Mouse (Mus musculus): ENCODE measurements around the gene Vcp. TPM values are rescaled to one million over a fixed set of nuclear protein-coding genes. Genes with fewer than 3 reads are reported as not detected.

The Vcp gene
- polyA plus RNA-seq (2012; rRNA removed): 139 and 143 TPM in 2 replicates

DNA sequence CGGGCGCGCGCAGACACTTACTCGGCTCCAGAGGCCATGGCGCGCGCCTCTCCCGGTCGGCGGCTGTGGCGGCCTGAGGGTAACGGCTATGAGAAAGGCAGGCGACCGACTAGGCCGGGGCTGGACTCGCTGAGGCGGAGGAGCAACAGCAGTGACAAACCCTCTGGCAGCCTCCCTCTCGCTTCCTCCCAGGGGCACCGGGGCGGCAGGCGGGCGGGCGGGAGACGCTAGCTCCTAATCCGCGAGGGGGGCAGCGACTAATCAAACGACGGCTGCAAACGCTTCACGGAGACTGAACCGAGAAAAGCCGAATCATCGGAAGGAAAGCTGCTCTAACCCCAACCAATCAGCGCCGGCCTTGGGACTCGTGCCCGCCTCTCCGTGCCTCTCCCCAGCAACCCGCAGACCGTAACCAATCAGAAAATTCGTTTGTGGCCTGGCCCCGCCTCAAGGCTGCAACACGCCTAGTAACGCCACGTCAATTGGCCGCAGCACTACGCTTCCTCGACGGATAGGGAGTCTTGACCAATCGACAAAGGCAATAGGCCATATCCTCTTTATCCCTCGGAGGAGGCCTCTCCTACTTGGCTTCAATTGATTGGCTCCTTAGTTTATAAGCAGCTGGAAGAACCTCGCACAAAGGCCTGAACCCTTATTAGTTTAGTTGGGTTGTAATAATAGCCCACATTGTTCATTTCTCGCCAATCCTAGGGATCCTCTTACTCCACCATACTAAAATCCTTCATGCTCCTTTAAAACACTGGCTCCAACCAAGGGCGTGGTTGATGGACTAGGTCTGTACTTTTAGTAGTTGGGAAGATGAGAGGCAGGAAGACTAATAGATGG is at the start of gene Vcp:
TSS of gene Vcp (minus strand) at position 367 of the 846 bp plus-strand sequence.

DNA sequence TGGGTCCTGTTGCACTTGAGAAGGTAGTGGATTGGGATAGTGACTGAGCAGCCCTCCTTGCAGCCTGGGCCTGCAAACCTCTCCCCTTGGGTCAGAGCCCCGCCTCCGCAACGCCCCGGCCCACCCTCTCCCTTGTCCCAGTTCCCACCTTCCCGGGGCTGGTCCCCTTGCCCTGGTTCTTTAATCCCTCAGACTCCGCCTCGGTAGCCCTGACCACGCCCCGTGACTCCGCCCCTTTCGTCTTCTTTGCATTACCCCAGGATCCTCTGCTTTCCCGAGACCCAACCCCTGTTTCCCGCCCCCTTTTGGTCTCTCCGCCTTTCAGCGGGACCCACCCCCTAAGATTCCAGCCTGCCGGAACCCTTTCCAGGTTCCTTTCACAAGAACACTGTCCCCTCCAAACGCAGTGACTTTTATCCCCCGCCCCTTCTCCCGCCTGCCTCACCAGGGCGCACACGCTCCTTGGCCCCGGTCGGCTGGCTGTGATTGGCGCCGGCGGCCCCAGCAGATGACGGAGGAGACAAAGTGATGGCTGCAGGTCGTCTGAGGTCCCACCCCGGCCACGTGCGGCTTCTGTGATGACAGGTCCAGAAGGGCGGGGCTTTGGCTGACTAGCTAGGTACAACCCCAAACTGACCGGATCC is 45.5 kb upstream of the Vcp start, which contains the start of gene Fam214b:
TSS of gene Fam214b (minus strand) at position 562 of the 644 bp plus-strand sequence.

DNA sequence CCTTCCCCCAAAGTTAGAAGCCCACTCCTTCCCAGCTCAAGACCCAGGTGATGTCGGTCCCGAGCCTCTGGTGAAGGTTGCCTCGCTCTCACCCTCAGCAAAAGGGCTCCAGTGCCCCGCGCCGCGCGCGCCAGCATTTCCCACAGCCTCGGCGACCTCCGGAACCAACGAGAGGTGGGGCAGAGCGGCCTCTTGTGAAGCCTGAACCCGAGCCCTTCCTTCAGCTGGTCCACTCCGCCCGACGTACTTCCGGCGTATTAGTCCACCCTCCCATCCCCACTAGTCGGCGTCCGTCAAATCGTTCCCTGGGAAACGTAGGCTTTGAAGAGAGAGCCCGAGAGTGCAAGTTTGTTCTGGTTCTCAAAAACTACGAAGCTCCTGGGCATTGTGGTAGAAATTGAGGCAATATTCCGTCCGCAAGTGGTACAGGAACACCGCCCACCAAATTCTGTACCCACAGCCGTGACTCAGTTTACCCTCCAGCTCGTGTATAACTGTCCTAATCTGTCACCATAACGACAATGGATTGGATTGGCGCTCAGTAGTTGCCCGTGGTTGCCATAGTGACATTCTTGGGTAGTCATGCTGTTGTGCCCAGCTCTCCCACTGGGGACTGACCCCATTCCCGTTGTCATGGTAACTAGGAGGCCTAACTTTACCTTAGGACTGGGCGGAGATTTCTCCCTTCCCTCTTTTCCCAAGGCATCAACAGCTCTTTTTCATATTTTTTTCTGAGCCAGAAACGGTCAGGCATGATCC is 31.1 kb upstream of the Vcp start, which contains the start of gene Stoml2:
TSS of gene Stoml2 (minus strand) at position 474 of the 759 bp plus-strand sequence.

DNA sequence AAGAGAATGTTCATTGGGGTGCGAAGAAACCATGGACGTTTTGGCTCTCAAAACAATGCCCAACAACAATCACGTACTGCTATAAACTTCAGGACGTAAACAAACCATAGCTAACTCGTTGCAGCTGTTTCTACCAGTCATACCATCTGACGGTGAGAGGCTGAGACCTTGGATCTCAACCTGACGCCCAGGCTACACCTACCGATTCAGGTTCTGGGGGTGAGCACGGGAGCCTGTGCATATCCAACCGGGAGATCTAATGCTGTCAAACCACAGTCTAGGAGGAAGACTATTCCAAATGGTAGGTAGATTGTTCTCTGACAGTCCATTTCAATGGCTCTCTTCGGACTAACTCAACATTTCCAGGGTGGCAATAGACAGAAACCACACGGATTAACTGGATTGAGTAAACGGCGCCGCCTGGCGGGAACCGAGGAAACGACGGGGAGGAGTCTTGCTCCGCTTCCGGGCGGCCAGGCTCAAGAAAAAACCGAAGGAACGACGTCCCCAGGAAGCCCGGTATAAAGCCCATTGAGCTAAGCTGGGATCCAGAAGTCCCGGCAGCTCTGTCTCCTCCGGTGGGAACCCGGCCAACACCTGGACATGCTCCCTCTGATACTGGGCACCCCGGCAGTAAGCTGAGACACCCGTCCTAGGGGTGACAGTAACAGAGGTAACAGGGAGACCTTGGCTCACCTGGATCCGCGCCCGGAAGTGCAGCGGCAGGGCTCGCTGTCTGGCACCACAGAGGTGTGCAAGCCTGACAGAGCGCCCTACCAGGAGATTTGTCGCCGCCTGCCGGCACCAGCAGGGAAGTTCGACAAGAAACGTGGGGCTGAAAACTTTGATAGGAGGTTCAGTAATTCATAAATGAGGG is 25.0 kb upstream of the Vcp start, which contains the start of gene Pigo:
TSS of gene Pigo (minus strand) at position 736 of the 877 bp plus-strand sequence.

DNA sequence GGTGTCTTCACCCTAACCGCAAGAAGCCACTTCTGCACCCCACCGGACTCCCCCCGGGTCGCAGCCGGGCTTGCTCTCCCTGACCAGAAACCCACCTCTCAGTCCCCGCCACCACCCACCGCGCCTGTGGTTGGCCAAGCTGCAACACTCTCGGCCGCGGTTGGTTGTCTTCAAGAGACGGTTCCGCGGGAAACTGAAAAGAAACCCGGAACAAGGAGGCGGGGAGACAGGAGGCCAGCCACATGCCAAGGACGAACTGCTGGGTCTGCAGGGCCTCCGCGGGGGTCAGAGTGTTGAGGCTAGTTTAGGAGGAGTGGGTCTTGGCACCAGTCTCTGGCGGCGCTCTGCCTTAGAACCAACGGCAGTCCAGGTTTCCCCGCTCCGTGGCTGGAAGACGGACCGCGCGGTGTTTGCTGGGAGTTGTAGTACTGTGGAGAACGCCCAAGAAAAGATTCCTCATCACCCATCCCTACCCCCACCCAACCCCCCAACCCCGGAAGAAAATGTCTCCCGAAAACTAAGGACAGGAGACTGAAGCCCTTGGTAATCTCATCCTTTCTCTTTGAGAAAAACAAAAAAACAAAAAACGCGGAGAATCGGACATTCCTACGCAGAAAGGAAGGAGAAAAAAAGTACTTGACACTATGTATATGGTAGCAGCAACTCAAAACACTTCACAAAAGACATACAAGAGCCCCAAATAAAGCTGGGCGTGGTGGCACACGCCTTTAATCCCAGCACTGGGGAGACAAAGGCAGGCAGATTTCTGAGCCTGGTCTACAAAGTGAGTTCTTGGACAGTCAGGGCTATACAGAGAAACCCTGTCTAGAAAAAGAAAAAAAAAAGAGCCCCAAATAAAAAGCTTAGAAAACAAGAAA is 10.1 kb upstream of the Vcp start, which contains the start of gene Fancg:
TSS of gene Fancg (minus strand) at position 346 of the 878 bp plus-strand sequence.

DNA sequence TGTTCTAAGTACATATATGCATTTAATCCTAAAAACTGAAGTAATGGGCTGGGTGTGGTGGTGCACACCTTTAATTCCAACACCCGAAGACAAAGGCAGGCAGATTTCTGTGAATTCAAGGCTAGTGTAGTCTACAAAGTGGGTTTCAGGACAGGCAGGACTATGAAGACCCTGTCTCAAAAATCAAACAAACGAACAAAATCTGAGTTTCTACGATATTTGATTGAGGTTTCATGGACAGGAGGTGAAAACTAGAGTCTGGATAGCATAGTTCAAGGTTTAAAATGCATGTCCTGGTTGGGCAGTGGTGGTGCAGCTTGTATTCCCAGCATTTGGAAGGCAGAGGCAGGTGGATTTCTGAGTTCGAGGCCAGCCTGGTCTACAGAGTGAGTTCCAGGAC is 31.0 kb downstream of the Vcp start, which contains the start of gene 1700022I11Rik:
TSS of gene 1700022I11Rik (plus strand) at position 301 of the 400 bp plus-strand sequence.

DNA sequence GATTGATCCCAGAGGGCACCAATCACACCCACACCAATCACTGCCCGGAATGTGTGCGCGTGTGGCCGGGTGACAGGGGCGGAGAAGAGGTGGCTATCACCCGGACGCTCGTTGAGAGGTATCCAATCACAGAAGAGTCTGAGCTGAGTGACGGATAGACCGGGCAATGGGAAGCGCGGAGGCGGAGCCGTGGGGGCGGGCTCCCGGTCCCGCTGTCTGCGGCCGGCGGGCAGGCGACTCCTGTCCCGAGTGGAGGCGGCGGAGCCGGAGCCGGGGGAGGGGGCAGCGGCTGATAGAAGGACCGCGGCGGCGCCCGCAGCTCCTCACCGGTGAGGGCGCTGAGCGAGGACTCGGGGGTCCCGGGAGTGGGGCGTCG is 50.6 kb downstream of the Vcp start, which contains the start of gene Dnajb5:
TSS of gene Dnajb5 (plus strand) at position 139 of the 376 bp plus-strand sequence.

Other genes starting within 250 kb of the Vcp start
- 9.1 and 10.2 TPM in 2 replicates for gene Ccl19, start 243.9 kb downstream of the Vcp start, polyA plus RNA-seq (2012; rRNA removed)
- gene Ccl21a, start 226.5 kb downstream of the Vcp start, polyA plus RNA-seq (2012; rRNA removed): 94.6 and 107 TPM in 2 replicates
- gene Fam205a1, start 146.6 kb downstream of the Vcp start, polyA plus RNA-seq (2012; rRNA removed): not detected in 2 replicates
- gene Gm12394, start 143.7 kb downstream of the Vcp start, polyA plus RNA-seq (2012; rRNA removed): not detected in 2 replicates
- not detected in 2 replicates for gene Fam205c, start 126.3 kb downstream of the Vcp start, polyA plus RNA-seq (2012; rRNA removed)
- 2.3 and 3.8 TPM in 2 replicates for gene Phf24, start 83.8 kb downstream of the Vcp start, polyA plus RNA-seq (2012; rRNA removed)
- 16.6 and 17.5 TPM in 2 replicates for gene Dnajb5, start 50.7 kb downstream of the Vcp start, polyA plus RNA-seq (2012; rRNA removed)
- not detected in 2 replicates for gene 1700022I11Rik, start 30.9 kb downstream of the Vcp start, polyA plus RNA-seq (2012; rRNA removed)
- gene Fancg, start 10.0 kb upstream of the Vcp start, polyA plus RNA-seq (2012; rRNA removed): 19.4 and 19.8 TPM in 2 replicates
- 24.8 and 32.5 TPM in 2 replicates for gene Pigo, start 25.3 kb upstream of the Vcp start, polyA plus RNA-seq (2012; rRNA removed)
- gene Stoml2, start 31.2 kb upstream of the Vcp start, polyA plus RNA-seq (2012; rRNA removed): 61.6 and 63.3 TPM in 2 replicates
- gene Fam214b, start 45.7 kb upstream of the Vcp start, polyA plus RNA-seq (2012; rRNA removed): 39.4 and 40.5 TPM in 2 replicates
- 14.0 and 16.4 TPM in 2 replicates for gene Unc13b, start 58.4 kb upstream of the Vcp start, polyA plus RNA-seq (2012; rRNA removed)